Mouse (Mus musculus) right cerebral cortex, adult 18-20 months (tissue): ENCODE results near the gene Camsap2.

Source experiments
- DNase-seq: peaks from one replicate; pipeline ENCODE4 v3.0.0; 2022; ENCODE audit warnings: mixed read lengths

Gene Camsap2

DNA sequence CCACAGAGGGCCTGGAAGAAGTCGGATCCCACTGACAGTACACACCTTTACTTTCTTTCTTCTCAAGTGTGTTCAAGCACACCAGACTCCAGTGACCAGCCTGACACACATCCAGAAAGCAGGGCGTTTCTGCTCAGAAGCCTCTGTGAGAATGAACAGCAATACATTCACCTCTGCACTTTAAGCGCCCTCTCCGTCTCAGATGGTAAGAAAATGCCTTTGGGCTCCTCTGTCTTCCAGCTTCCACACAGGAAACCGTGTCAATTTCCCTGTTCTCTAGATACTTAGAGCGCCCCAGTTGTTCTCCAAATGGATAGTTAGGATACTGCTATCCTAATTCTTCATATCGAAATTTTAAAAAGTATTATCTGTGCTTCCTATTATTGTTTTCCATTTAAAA lies 2.2 kb downstream of the Camsap2 start:
- no peak for DNase-seq

DNA sequence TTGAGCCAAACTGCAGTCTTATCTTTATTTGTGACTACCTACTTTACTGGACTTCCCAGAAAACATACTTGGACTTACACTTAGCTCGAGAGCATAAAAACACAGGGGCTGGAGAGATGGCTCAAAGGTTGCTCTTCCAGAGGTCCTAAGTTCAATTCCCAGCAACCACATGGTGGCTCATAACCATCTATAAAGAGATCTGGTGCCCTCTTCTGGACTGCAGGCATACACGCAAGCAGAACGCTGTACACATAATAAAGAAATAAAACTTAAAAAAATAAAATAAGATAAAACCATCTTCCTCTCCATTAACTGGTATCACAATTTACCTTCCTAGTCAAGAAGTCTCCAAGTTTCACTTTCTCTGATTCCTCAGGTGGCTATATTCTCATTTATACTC lies 5.4 kb downstream of the Camsap2 start:
- DNase-seq: no peak

DNA sequence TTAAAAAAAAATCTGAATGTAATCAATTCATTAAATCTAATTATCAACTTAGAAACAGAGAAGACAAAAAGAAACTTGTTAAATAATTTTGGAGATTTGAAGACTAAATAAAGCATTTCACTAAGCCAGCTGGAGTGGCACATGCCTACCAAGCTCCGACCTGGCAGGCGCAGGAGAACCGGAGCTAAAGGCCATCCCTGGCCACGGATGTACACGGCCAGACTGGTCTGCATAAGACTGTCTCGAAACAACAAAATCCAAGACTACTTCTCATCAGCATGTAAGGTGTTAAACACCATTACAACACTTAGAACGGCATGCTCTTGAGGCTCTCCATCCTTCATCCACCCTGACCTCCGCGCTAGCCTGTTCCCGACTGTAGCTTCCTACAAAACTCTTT lies 11.2 kb downstream of the Camsap2 start:
- no peak for DNase-seq

DNA sequence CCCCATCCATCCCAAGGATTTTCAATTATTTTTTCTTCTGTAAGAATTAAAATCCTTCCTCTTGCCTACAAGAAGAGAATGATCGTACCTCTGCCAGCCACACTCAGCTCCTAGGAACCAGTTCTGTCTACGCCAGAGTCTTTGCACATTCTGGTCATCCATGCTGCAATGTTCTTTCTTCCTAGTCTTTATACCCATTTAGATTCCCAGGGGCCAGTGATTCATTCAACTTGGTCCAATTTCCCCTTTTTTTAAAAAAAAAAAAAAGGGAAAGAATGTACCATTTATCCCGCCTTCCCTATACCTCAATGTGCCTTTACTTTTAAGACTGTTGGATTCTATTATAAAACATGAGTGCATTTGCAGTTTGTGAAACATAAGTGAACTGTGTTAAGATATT lies 12.4 kb downstream of the Camsap2 start:
- DNase-seq: no peak

DNA sequence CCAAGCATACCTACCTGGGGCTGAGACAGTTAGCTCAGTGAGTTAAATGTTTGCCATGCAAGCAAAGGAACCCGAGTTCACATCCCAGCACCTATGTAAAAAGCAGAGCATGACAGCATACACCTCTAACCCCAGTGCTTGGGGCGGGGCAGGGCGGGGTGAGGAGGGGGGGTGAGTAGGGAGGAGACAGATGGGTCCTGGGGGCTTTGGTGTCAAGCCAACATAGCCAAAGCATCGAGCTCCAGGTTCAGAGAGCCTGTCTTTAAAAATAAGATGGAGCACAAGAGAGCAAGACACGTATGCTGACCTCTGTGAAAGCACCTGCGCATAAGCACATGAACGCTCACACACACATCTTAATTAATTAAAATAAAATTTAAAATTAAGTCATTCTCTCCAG lies 12.8 kb downstream of the Camsap2 start:
- no peak for DNase-seq

GRCm38 (mm10) chr1:136331836-136332235 lies 14.1 kb downstream of the Camsap2 start:
- DNase-seq: no peak

- no peak for DNase-seq
Observed at GRCm38 (mm10) chr1:136329426-136329825, 16.5 kb downstream of the Camsap2 start.

DNA sequence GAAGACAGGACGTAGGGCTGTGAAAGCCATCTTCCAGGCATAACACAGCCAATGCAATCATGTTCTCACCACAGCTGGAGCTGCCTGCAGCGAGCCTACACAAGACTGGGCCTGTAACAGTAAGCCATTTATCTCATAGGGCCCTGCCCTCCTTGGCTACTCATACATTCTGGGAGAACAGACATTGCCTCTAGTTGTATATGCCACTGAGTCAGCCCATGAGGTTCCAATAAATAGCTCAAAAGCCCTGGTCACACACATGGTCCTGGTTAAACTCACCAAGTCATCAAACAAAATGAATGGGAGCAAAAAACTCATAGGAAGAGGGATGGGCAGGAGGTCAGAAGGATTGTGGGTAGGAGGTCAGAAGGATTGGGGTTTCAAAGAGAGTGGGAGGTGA lies 17.3 kb downstream of the Camsap2 start:
- DNase-seq: no peak

DNA sequence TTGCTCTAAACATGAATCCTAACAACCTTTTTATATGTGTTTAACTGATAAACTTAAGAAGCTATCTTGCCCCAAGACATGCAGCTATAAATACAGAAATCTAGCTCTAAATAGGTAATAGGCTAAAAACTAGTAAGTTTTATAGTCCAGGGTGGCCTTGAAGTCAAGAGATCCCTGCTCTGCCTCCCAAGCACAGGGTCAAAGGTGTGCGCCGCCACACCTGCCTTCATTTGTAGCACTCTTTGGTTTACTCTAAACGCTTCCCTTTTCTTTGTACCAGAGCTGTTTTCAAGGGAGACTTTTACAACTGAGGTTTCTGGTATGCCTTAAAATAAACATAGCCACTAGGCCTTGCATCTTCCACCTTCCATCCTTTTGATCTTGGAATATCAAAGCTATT lies 18.3 kb downstream of the Camsap2 start:
- no peak for DNase-seq

GRCm38 (mm10) chr1:136325933-136326332 lies 20.0 kb downstream of the Camsap2 start:
- no peak for DNase-seq

GRCm38 (mm10) chr1:136322331-136322730 lies 23.6 kb downstream of the Camsap2 start:
- DNase-seq: no peak

DNA sequence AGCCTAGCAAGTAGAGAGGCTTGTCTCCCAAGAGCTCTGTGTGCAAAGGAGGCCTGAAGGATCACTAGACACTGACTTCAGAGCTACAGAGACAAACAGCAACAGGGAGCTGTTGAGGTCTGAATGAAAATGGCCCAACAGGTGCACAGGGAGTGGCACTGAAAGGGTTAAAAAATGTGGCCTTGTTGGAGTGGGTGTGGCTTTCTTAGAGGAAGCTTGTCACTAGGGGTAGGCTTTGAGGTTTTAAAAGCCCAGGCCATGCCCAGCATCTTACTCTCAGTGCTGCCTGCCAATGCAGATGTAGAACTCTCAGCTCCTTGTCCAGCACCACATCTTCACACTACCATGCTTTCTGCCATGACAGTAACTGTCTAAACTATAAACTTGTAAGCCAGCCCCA lies 29.6 kb downstream of the Camsap2 start:
- DNase-seq: no peak

DNA sequence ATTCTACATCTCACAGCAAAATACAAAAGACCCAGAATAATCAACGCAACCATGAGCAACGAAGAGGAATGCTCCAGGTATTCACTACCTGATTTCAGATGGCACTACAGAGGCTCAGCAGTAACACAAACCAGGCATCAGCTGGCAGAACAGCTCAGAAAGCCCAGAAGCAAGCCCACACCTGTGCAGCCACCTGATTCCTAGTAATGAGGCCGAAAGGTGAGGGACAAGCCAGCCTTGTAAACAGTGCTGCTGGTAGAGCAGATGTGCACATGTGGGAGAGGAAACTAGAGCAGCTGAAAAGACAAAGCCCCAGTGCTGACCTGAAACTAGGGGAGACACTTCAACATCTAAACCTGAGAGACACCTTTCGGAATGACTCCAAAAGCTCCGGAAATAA lies 36.7 kb downstream of the Camsap2 start:
- no peak for DNase-seq

DNA sequence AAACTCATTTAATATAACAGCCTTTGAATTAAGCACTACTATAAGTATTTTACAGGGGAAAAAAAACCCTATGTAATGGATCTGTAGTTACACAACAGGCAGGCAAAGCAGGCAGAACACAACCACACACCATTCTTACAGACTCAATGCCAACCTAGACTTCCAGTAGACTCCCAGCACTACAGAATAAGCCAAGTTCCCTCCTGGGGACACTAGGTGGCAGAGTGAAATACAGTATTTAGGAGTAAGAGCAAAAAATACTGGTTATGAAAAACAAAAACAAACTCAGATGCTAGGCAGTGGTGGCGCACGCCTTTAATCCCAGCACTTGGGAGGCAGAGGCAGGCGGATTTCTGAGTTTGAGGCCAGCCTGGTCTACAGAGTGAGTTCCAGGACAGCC lies 39.5 kb downstream of the Camsap2 start:
- DNase-seq: peak; percentile 25

- no peak for DNase-seq
Observed at GRCm38 (mm10) chr1:136293961-136294360, 51.9 kb downstream of the Camsap2 start.

GRCm38 (mm10) chr1:136289803-136290202 lies 56.1 kb downstream of the Camsap2 start:
- DNase-seq: no peak

DNA sequence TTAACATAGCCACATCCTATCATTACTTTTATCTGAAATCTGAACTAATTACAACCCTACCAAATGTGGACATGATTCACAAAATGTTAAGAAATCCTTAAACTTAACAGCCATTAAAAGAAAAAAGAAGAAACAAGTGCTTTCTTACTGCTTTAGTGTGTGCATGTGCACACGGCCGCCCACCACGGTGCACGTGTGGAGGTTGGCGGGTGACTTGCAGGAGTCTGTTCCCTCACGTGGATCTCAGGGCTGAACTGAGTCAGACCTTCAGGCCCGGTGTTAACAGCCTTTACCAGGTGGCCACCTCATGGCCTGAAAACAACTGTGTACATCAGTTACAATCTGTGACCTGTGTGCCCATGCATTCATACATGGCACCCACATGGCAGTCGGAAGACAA lies 68.5 kb downstream of the Camsap2 start:
- no peak for DNase-seq

DNA sequence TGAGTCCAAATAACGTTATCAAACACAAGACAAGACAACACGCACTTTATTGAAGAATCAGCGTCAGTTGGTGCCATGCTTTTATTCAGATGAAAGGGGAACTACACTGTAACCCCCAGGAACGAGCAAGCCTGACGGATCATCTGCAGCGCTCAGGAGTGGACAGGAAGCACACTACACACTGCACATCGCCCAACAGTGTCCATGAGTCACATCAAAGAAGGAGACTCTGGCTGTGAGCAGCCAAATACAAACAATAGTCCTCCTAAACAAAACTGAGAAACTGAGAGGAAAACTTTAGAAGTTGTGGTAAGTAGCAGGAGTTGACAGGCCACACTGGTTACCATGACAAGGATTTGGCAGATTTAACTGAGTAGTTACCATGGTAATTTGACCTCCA lies 77.7 kb downstream of the Camsap2 start:
- no peak for DNase-seq

- DNase-seq: no peak
Observed at GRCm38 (mm10) chr1:136266127-136266526, 79.8 kb downstream of the Camsap2 start.

DNA sequence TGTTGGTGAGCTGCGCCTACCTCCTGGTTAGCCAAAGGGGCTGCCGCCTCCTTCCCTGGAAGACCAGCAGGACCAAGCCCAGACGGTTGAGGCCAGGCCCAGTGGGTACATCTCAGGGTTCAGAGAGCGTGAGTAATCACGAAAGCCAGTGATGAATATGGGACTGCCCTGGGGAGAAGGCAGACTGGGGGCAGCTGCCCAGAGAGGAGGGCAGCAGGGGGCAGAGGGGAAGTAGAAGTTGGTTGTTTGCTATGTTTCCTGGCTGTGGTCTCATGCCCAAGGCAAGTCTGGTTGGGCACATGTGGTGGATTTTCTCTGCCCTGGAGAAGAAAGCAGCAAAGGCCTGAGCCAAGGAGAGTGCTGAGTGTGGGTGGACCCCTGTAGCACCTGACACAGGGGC lies 82.5 kb downstream of the Camsap2 start:
- DNase-seq: no peak

GRCm38 (mm10) chr1:136260635-136261238 lies 85.2 kb downstream of the Camsap2 start, which contains the start of gene Gpr25:
TSS of gene Gpr25 (minus strand) at chr1:136260873.
- DNase-seq: no peak

GRCm38 (mm10) chr1:136259893-136260634 lies 85.8 kb downstream of the Camsap2 start:
- peak; percentile 77 for DNase-seq

DNA sequence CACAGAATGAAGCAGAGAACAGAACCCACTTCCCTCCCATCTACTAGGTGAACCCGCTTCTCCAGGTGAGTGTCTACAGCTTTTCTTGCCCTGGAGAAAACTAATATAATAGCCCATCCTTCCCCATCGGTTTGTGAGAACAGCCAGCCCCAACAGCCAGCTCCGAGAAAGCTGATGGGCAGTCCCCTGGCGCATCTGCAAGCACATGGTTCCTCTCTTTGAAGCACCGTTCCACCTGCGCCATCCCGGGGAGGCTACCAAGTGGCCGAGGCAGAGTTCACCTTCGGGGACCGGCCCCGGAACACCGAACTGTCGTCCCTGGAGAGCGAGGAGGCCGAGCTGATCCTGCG lies 86.4 kb downstream of the Camsap2 start:
- no peak for DNase-seq

DNA sequence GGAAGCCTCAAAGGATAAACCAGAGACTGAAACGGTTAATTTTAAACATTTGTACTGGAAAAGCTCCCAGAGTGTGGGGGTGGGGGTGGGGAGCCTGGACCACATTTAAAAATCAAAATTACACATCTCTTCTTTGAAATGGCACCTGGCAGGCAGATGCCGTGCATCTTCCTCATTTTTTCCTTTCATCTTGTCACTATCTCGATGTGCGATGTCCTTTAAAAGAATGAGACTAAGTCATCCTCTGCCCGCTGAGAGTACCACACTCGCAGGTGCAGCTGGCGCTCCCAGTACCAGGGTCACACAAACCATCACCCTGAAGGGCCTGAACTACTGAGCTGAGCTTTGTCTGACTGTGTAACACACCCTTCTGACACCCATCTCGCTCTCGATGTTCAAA lies 87.4 kb downstream of the Camsap2 start:
- DNase-seq: no peak

DNA sequence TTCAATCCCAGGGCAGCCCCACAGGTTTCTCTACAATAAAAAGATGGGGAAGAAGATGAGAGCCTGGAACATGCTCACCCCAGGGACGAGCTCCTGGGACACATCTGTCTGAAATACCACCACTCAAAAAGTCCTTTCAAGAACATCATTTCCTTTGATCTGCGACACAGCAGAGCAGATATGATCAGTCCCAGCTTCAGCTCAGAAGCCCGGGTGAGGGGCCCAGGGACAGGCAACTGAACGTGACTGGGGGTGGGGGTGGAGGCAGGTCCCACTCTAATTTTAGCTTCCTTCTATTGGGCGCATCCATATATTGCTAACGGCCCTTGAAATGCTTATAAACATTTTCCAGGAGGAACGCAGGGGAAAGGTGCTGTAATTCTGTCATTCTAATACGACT lies 90.2 kb downstream of the Camsap2 start:
- DNase-seq: no peak
